Mouse (Mus musculus) olfactory bulb, adult 2 months (tissue): ENCODE measurements around the gene Mamld1.

Source experiments
- CTCF ChIP-seq: fragments of 200-500 bp; IDR thresholded peaks from 2 replicates; pipeline ENCODE4 v1.5.1; 2012; ENCODE audit warnings: low read depth, mild to moderate bottlenecking, low read length, moderate library complexity; ENCODE audit not compliant: insufficient read depth
- POLR2A ChIP-seq: fragments of 200-500 bp; IDR thresholded peaks from 2 replicates; pipeline ENCODE4 v1.6.1; 2012; ENCODE audit warnings: mild to moderate bottlenecking, low read depth, low read length, moderate library complexity; ENCODE audit not compliant: insufficient read depth

DNA sequence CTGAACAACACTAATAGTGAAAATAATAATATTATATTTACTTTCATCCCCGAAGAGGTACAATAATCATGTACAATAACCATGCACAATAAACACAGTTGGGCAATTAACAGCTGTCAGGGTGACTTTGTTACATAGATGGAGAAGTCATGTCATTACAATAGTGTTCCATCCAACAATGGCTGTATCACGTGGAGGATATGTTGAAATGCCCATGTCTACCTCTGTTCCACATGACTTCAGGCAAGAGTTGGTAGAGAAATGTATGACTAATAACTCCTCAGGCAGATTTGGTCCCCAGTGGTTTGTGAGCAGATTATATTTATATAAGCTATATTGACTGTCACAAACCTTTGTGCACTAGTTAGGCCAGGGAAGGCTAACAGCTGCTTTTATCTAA, 154.7 kb downstream of the Mamld1 start:
- TF ChIP-seq POLR2A: no peak
- no peak for TF ChIP-seq CTCF
